Mouse (Mus musculus) heart, embryonic 10.5 days (tissue): ENCODE results near the gene Olfr282. TPM values are rescaled to one million over a fixed set of nuclear protein-coding genes. Genes with fewer than 3 reads are reported as not detected.
"Not testable (repeated sequence)": the region's sequence is repeated elsewhere in the genome, so short reads cannot be mapped to it uniquely, and the experiment has no call there.

Source experiments
- DNase-seq: peaks from one replicate; pipeline ENCODE4 v3.0.0-alpha.2; 2017; ENCODE audit warnings: low spot score
- H3K27ac ChIP-seq: fragments of 300-500 bp; sonication (generic); 2 replicates; pipeline ENCODE4 v1.5.1; 2016; ENCODE audit warnings: mild to moderate bottlenecking
- H3K27me3 ChIP-seq: fragments of 300-500 bp; sonication (generic); 2 replicates; pipeline ENCODE4 v1.6.1; 2016; ENCODE audit warnings: mild to moderate bottlenecking; ENCODE audit not compliant: poor library complexity, insufficient read depth, severe bottlenecking
- H3K36me3 ChIP-seq: fragments of 300-500 bp; sonication (generic); 2 replicates; pipeline ENCODE4 v1.6.1; 2016; ENCODE audit warnings: mild to moderate bottlenecking, moderate library complexity
- H3K4me1 ChIP-seq: fragments of 300-500 bp; sonication (generic); 2 replicates; pipeline ENCODE4 v1.6.1; 2016; ENCODE audit warnings: mild to moderate bottlenecking
- H3K4me3 ChIP-seq: fragments of 300-500 bp; sonication (generic); 2 replicates; pipeline ENCODE4 v1.5.1; 2016; ENCODE audit warnings: mild to moderate bottlenecking, moderate library complexity
- H3K9me3 ChIP-seq: fragments of 300-500 bp; sonication (generic); 2 replicates; pipeline ENCODE4 v1.6.1; 2016; ENCODE audit warnings: mild to moderate bottlenecking, moderate library complexity
- WGBS: fragments of 180-500 bp; shearing (Covaris S2); methylation state at CpG from one replicate; pipeline ENCODE4 v1.1.7; 2016; 5-methylcytosine and 5-hydroxymethylcytosine counted together
- polyA plus RNA-seq: library from polyadenylated mRNA; unstranded; fragments of >200 nt; fragmentation: Nextera tagmentation; extraction: Ambion mirVana; gene quantifications from 2 replicates; pipeline ENCODE4 v1.2.1, GENCODE M21; 2016

The Olfr282 gene
- polyA plus RNA-seq, result not detected in 2 replicates

GRCm38 (mm10) chr15:98430925-98431324 lies at the start of gene Olfr282:
Olfr282 (plus strand) TSS chr15:98431225.
- 69% methylated on average over 5 of the region's 5 CpGs for WGBS
- H3K27me3 ChIP-seq, DNase-seq, H3K4me3 ChIP-seq, H3K4me1 ChIP-seq, H3K9me3 ChIP-seq, H3K27ac ChIP-seq, H3K36me3 ChIP-seq: not testable (repeated sequence)

- Histone ChIP-seq H3K27ac (no peak overlapping the region), H3K9me3 (no peaks in the 10 kb centered on the region), H3K27me3 (no peaks in the 10 kb centered on the region), H3K4me1 (no peaks in the 10 kb centered on the region), H3K4me3 (no peak overlapping the region), H3K36me3 (no peaks in the 10 kb centered on the region)
- 57% methylated on average over 2 of the region's 2 CpGs for WGBS
- peak; percentile 45 for DNase-seq
These were observed 43.4 kb upstream of the Olfr282 start for GRCm38 (mm10) chr15:98387621-98388020.

- H3K36me3 ChIP-seq, result no peaks in the 10 kb centered on the region
- peak; percentile 87 for DNase-seq
- H3K27ac ChIP-seq, result no peak overlapping the region
- H3K4me3 ChIP-seq, result no peak overlapping the region
- 33% methylated on average over 7 of the region's 7 CpGs for WGBS
- no peaks in the 10 kb centered on the region for H3K27me3 ChIP-seq
- H3K9me3 ChIP-seq, result no peaks in the 10 kb centered on the region
- no peaks in the 10 kb centered on the region for H3K4me1 ChIP-seq
These were observed 41.2 kb upstream of the Olfr282 start for GRCm38 (mm10) chr15:98389796-98390195.

GRCm38 (mm10) chr15:98391081-98391902 lies 39.7 kb upstream of the Olfr282 start:
- no peak overlapping the region for H3K27ac ChIP-seq
- no peaks in the 10 kb centered on the region for H3K36me3 ChIP-seq
- H3K4me1 ChIP-seq, result no peaks in the 10 kb centered on the region
- peak; percentile 60 for DNase-seq
- no peak overlapping the region for H3K4me3 ChIP-seq
- WGBS, result 71% methylated on average over 10 of the region's 10 CpGs
- H3K27me3 ChIP-seq, result no peaks in the 10 kb centered on the region
- no peaks in the 10 kb centered on the region for H3K9me3 ChIP-seq

- Histone ChIP-seq H3K27ac (no peak overlapping the region), H3K4me1 (no peaks in the 10 kb centered on the region), H3K36me3 (no peaks in the 10 kb centered on the region), H3K4me3 (no peak overlapping the region), H3K9me3 (no peaks in the 10 kb centered on the region), H3K27me3 (no peaks in the 10 kb centered on the region)
- WGBS, result 41% methylated on average over 2 of the region's 2 CpGs
- no peak for DNase-seq
These were observed 39.2 kb upstream of the Olfr282 start for GRCm38 (mm10) chr15:98391903-98392187.

- peak; percentile 25 for DNase-seq
- H3K27me3 ChIP-seq, result no peaks in the 10 kb centered on the region
- H3K4me1 ChIP-seq, result no peaks in the 10 kb centered on the region
- no peak overlapping the region for H3K27ac ChIP-seq
- 68% methylated on average over 1 of the region's 1 CpGs for WGBS
- H3K4me3 ChIP-seq, result no peak overlapping the region
- H3K9me3 ChIP-seq, result no peaks in the 10 kb centered on the region
- H3K36me3 ChIP-seq, result no peaks in the 10 kb centered on the region
These were observed 33.9 kb upstream of the Olfr282 start for GRCm38 (mm10) chr15:98397136-98397535.

GRCm38 (mm10) chr15:98402356-98402755 lies 28.7 kb upstream of the Olfr282 start:
- no peaks in the 10 kb centered on the region for H3K27me3 ChIP-seq
- DNase-seq, result peak; percentile 64
- no peaks in the 10 kb centered on the region for H3K4me1 ChIP-seq
- H3K4me3 ChIP-seq, result no peak overlapping the region
- 86% methylated on average over 10 of the region's 10 CpGs for WGBS
- no peaks in the 10 kb centered on the region for H3K36me3 ChIP-seq
- no peak overlapping the region for H3K27ac ChIP-seq
- no peaks in the 10 kb centered on the region for H3K9me3 ChIP-seq

GRCm38 (mm10) chr15:98408406-98409060 lies 22.5 kb upstream of the Olfr282 start:
- H3K4me1 ChIP-seq, result no peaks in the 10 kb centered on the region
- H3K27me3 ChIP-seq, result no peaks in the 10 kb centered on the region
- no peaks in the 10 kb centered on the region for H3K9me3 ChIP-seq
- DNase-seq, result no peak
- H3K36me3 ChIP-seq, result no peaks in the 10 kb centered on the region
- no peak overlapping the region for H3K4me3 ChIP-seq
- no peak overlapping the region for H3K27ac ChIP-seq
- 66% methylated on average over 17 of the region's 17 CpGs for WGBS

GRCm38 (mm10) chr15:98409635-98410034 lies 21.4 kb upstream of the Olfr282 start:
- WGBS, result 88% methylated on average over 2 of the region's 2 CpGs
- H3K27me3 ChIP-seq, result no peaks in the 10 kb centered on the region
- no peak overlapping the region for H3K27ac ChIP-seq
- H3K36me3 ChIP-seq, result no peaks in the 10 kb centered on the region
- no peak overlapping the region for H3K4me3 ChIP-seq
- no peaks in the 10 kb centered on the region for H3K4me1 ChIP-seq
- H3K9me3 ChIP-seq, result no peaks in the 10 kb centered on the region
- DNase-seq, result no peak

GRCm38 (mm10) chr15:98410249-98410648 lies 20.8 kb upstream of the Olfr282 start:
- Histone ChIP-seq H3K4me3 (no peak overlapping the region), H3K36me3 (no peaks in the 10 kb centered on the region), H3K9me3 (no peaks in the 10 kb centered on the region), H3K27ac (no peak overlapping the region), H3K27me3 (no peaks in the 10 kb centered on the region), H3K4me1 (no peaks in the 10 kb centered on the region)
- DNase-seq, result no peak
- 89% methylated on average over 9 of the region's 9 CpGs for WGBS

- DNase-seq, result no peak
- no peak overlapping the region for H3K27ac ChIP-seq
- H3K27me3 ChIP-seq, result no peaks in the 10 kb centered on the region
- H3K9me3 ChIP-seq, result no peaks in the 10 kb centered on the region
- H3K4me3 ChIP-seq, result no peak overlapping the region
- H3K4me1 ChIP-seq, result no peaks in the 10 kb centered on the region
- WGBS, result 85% methylated on average over 4 of the region's 4 CpGs
- no peaks in the 10 kb centered on the region for H3K36me3 ChIP-seq
These were observed 15.0 kb upstream of the Olfr282 start for GRCm38 (mm10) chr15:98415996-98416395.

GRCm38 (mm10) chr15:98416802-98417201 lies 14.2 kb upstream of the Olfr282 start:
- DNase-seq, H3K27ac ChIP-seq, H3K27me3 ChIP-seq, H3K4me3 ChIP-seq, H3K9me3 ChIP-seq, H3K4me1 ChIP-seq, H3K36me3 ChIP-seq: not testable (repeated sequence)

GRCm38 (mm10) chr15:98417285-98417684 lies 13.7 kb upstream of the Olfr282 start:
- DNase-seq, result not testable (repeated sequence)

More at GRCm38 (mm10) chr15:98417285-98417684, 13.7 kb upstream of the Olfr282 start:
- 67% methylated on average over 2 of the region's 3 CpGs for WGBS
- not testable (repeated sequence) for H3K36me3 ChIP-seq, H3K4me3 ChIP-seq, H3K9me3 ChIP-seq, H3K27ac ChIP-seq, H3K4me1 ChIP-seq, H3K27me3 ChIP-seq
